Mouse (Mus musculus) midbrain, embryonic 14.5 days (tissue): ENCODE results near the gene Trf. TPM values are rescaled to one million over a fixed set of nuclear protein-coding genes. Genes with fewer than 3 reads are reported as not detected.

Source experiments
- ATAC-seq: fragments of 200-750 bp; cut with Nextera tagmentation; 2 replicates; pipeline ENCODE4 v1.8.0; 2017; ENCODE audit warnings: moderate number of reproducible peaks, moderate library complexity; ENCODE audit not compliant: low FRiP score, low TSS enrichment
- DNase-seq: peaks from one replicate; pipeline ENCODE4 v3.0.0-alpha.2; 2015
- H3K27ac ChIP-seq: fragments of 300-500 bp; sonication (generic); replicated peaks from 2 replicates; pipeline ENCODE4 v1.5.1; 2014; ENCODE audit warnings: mild to moderate bottlenecking, low read depth, low read length, moderate library complexity
- H3K27me3 ChIP-seq: fragments of 300-500 bp; sonication (generic); 2 replicates; pipeline ENCODE4 v1.6.1; 2014; ENCODE audit warnings: low read length, control low read depth, mixed read lengths; ENCODE audit not compliant: control insufficient read depth, insufficient read depth
- H3K36me3 ChIP-seq: fragments of 300-500 bp; sonication (generic); 2 replicates; pipeline ENCODE4 v1.6.1; 2014; ENCODE audit warnings: low read length, control low read depth; ENCODE audit not compliant: control insufficient read depth, insufficient read depth
- H3K4me1 ChIP-seq: fragments of 300-500 bp; sonication (generic); 2 replicates; pipeline ENCODE4 v1.6.1; 2014; ENCODE audit warnings: mild to moderate bottlenecking, antibody characterized with exemption, low read length, control low read depth; ENCODE audit not compliant: control insufficient read depth, insufficient read depth
- H3K4me2 ChIP-seq: fragments of 300-500 bp; sonication (generic); 2 replicates; pipeline ENCODE4 v1.6.1; 2014; ENCODE audit warnings: mild to moderate bottlenecking, low read length, moderate library complexity
- H3K4me3 ChIP-seq: fragments of 300-500 bp; sonication (generic); replicated peaks from 2 replicates; pipeline ENCODE4 v1.5.1; 2014; ENCODE audit warnings: low read depth, low read length
- H3K9ac ChIP-seq: fragments of 300-500 bp; sonication (generic); replicated peaks from 2 replicates; pipeline ENCODE4 v1.6.1; 2014; ENCODE audit warnings: mild to moderate bottlenecking, low read length, moderate library complexity
- H3K9me3 ChIP-seq: fragments of 300-500 bp; sonication (generic); 2 replicates; pipeline ENCODE4 v1.6.1; 2016; ENCODE audit warnings: low read length, control low read depth, mixed read lengths; ENCODE audit not compliant: control insufficient read depth
- WGBS: fragments of 180-500 bp; shearing (Covaris S2); extraction: QIAGEN DNeasy Blood & Tissue Kit; methylation state at CpG from one replicate; pipeline ENCODE4 v1.1.7; 2014; 5-methylcytosine and 5-hydroxymethylcytosine counted together
- polyA plus RNA-seq: library from polyadenylated mRNA; unstranded; fragments of >200 nt; fragmentation: Nextera tagmentation; extraction: Ambion mirVana; gene quantifications from 2 replicates; pipeline ENCODE4 v1.2.1, GENCODE M21; 2014

Gene Trf
- polyA plus RNA-seq, result 16.7 and 30.6 TPM in 2 replicates

DNA sequence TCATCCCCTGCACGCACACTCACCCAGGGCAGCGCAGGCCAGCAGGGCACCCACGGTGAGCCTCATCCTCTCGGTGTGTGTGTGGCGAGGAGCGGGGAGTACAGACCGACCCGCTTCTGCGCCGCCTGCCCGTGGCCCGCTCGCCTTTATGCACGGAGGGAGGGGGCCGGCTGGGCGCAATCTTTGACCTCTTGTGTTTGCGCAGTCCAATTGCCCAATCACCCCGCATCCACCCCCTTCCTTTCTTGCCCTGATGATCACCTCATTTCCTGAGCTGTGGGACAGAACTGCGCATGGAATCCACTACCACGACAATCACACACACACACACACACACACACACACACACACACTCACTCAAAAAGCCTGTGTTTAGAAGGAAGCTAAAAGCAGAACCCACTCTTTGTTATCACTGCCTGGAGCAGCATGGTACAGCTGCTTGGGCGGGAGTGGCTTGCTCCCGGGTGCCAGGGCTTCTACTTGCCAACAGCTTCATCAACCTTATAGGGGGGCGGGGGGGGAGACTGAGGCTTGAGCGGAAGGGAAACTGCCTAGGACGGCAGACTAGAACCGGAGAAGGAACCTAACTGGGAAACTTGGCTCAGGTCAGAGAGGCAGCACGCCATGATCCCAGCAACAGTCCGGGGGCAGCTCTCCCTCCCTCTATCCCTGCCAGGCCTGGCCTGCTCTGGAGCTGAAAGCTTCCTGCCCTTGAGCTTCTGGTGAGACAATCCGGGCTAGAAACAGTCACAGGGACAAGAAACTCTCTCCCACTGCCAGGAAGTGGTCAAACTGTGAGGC lies at the start of gene Trf, which contains the start of gene Gm20425:
Gene Trf, minus strand, starts transcription at position 294 of the 801 bp plus-strand sequence.
Gene Gm20425, minus strand, starts transcription at position 157 of the 801 bp plus-strand sequence.
- no peaks in the 10 kb centered on the region for H3K36me3 ChIP-seq
- peak within 1 kb of the TSS; percentile 49; the same call in 1 of the 2 replicates for H3K27ac ChIP-seq
- 59% methylated on average over 29 of the region's 29 CpGs for WGBS
- no peaks in the 10 kb centered on the region for H3K9me3 ChIP-seq
- H3K4me3 ChIP-seq, result no peak within 1 kb of the TSS
- H3K4me2 ChIP-seq, result peak within 1 kb of the TSS; percentile 29
- H3K27me3 ChIP-seq, result no peaks in the 10 kb centered on the region
- DNase-seq (peak; percentile 45), ATAC-seq (no peak)
- H3K4me1 ChIP-seq, result no peaks in the 10 kb centered on the region
- H3K9ac ChIP-seq, result 0 out of 2 replicates have a peak within 1 kb of the TSS, but pooled peaks have one; percentile 9

- no peak for ATAC-seq
- no peak overlapping the region for H3K9ac ChIP-seq
- H3K36me3 ChIP-seq, result no peaks in the 10 kb centered on the region
- DNase-seq, result no peak
- H3K27me3 ChIP-seq, result no peaks in the 10 kb centered on the region
- H3K27ac ChIP-seq, result no peak overlapping the region
- no peak overlapping the region for H3K4me2 ChIP-seq
- H3K4me1 ChIP-seq, result no peaks in the 10 kb centered on the region
- no peak overlapping the region for H3K4me3 ChIP-seq
- 88% methylated on average over 6 of the region's 6 CpGs for WGBS
- no peaks in the 10 kb centered on the region for H3K9me3 ChIP-seq
These were observed 46.6 kb upstream of the Trf start for GRCm38 (mm10) chr9:103276876-103277275.

- Histone ChIP-seq H3K36me3 (no peaks in the 10 kb centered on the region), H3K9me3 (no peaks in the 10 kb centered on the region), H3K4me3 (no peak overlapping the region), H3K9ac (no peak overlapping the region), H3K4me2 (no peak overlapping the region), H3K27me3 (no peaks in the 10 kb centered on the region), H3K27ac (no peak overlapping the region), H3K4me1 (no peaks in the 10 kb centered on the region)
- ATAC-seq (no peak), DNase-seq (no peak)
- WGBS, result 74% methylated on average over 1 of the region's 1 CpGs
These were observed 45.4 kb upstream of the Trf start for GRCm38 (mm10) chr9:103275676-103276075.

DNA sequence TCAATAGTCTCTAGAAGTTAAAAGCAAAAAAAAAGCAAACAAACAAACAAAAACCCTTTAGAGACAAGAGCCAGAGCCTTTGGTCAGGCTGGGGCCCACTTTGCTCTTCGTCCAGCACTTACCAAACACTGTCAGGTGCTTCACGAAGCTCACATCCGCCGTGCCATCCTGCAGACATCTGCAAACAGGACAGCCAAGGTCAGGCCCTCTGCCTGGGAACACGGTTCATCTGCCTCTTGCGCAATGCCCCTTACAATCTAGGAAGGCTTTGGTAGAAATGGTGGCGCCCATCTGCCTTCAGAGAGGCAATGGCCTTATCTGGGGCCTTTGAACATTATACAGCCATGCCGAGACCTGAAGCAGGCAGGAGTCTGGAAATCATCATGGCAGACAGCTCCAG lies 44.6 kb upstream of the Trf start:
- no peaks in the 10 kb centered on the region for H3K27me3 ChIP-seq
- no peak overlapping the region for H3K4me3 ChIP-seq
- H3K9me3 ChIP-seq, result no peaks in the 10 kb centered on the region
- H3K27ac ChIP-seq, result no peak overlapping the region
- DNase-seq, result no peak
- H3K4me2 ChIP-seq, result no peak overlapping the region
- WGBS, result 88% methylated on average over 8 of the region's 8 CpGs
- no peaks in the 10 kb centered on the region for H3K4me1 ChIP-seq
- no peak overlapping the region for H3K9ac ChIP-seq
- no peak for ATAC-seq
- H3K36me3 ChIP-seq, result no peaks in the 10 kb centered on the region

- ATAC-seq, result no peak
- 30% methylated on average over 4 of the region's 4 CpGs for WGBS
- no peak overlapping the region for H3K4me3 ChIP-seq
These were observed 40.9 kb upstream of the Trf start for GRCm38 (mm10) chr9:103271104-103271503.

DNA sequence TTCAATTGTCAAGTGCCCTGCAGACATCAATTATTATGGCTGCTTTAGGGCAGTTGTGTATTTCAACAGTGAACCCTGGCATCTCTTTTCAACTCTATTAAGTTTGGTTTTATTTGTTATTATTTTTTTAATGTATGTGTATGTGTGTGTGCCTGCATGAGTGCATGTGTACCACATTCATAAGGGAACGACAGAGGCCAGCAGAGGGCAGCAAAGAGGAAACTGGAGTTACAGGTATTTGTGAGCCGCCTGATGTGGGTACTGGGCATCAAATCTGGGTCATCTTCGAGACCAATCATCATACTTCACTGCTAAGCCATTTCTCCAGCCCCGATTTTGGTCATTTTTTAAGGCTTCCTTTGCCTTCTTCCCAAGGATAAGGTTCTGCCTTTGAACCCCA lies 35.5 kb upstream of the Trf start:
- no peak overlapping the region for H3K27ac ChIP-seq
- no peak overlapping the region for H3K4me2 ChIP-seq
- H3K4me3 ChIP-seq, result no peak overlapping the region
- no peak for DNase-seq
- no peaks in the 10 kb centered on the region for H3K36me3 ChIP-seq
- H3K9me3 ChIP-seq, result no peaks in the 10 kb centered on the region
- H3K27me3 ChIP-seq, result no peaks in the 10 kb centered on the region
- no peaks in the 10 kb centered on the region for H3K4me1 ChIP-seq
- ATAC-seq, result no peak
- 89% methylated on average over 4 of the region's 4 CpGs for WGBS
- H3K9ac ChIP-seq, result no peak overlapping the region

More at GRCm38 (mm10) chr9:103271104-103271503, 40.9 kb upstream of the Trf start:
- H3K9me3 ChIP-seq, result no peaks in the 10 kb centered on the region
- no peaks in the 10 kb centered on the region for H3K27me3 ChIP-seq
- no peaks in the 10 kb centered on the region for H3K4me1 ChIP-seq
- H3K27ac ChIP-seq, result no peak overlapping the region
- DNase-seq, result peak; percentile 46
- H3K36me3 ChIP-seq, result no peaks in the 10 kb centered on the region
- no peak overlapping the region for H3K9ac ChIP-seq
- no peak overlapping the region for H3K4me2 ChIP-seq

GRCm38 (mm10) chr9:103252906-103253305 lies 22.7 kb upstream of the Trf start:
- no peak for ATAC-seq
- H3K36me3 ChIP-seq, result no peaks in the 10 kb centered on the region
- no peak overlapping the region for H3K27ac ChIP-seq
- H3K4me1 ChIP-seq, result no peaks in the 10 kb centered on the region
- H3K9me3 ChIP-seq, result no peaks in the 10 kb centered on the region
- no peak for DNase-seq
- no peaks in the 10 kb centered on the region for H3K27me3 ChIP-seq
- no peak overlapping the region for H3K4me3 ChIP-seq
- H3K4me2 ChIP-seq, result no peak overlapping the region
- H3K9ac ChIP-seq, result no peak overlapping the region
- WGBS, result 89% methylated on average over 5 of the region's 5 CpGs

- Histone ChIP-seq H3K27me3 (no peaks in the 10 kb centered on the region), H3K4me3 (no peak overlapping the region), H3K36me3 (no peaks in the 10 kb centered on the region), H3K4me2 (no peak overlapping the region), H3K4me1 (no peaks in the 10 kb centered on the region), H3K27ac (no peak overlapping the region), H3K9ac (no peak overlapping the region), H3K9me3 (no peaks in the 10 kb centered on the region)
- DNase-seq (no peak), ATAC-seq (no peak)
- 61% methylated on average over 4 of the region's 4 CpGs for WGBS
These were observed 18.4 kb upstream of the Trf start for GRCm38 (mm10) chr9:103248618-103249017.
